Mouse (Mus musculus) lung, embryonic 14.5 days (tissue): Measurements from ENCODE around the gene Tjp1. TPM values are rescaled to one million over a fixed set of nuclear protein-coding genes. Genes with fewer than 3 reads are reported as not detected.

ENCODE experiments used
- ATAC-seq: fragments of 200-750 bp; cut with Nextera tagmentation; 2 replicates; pipeline ENCODE4 v1.8.0; 2017; ENCODE audit warnings: mild to moderate bottlenecking, moderate TSS enrichment, moderate library complexity; ENCODE audit not compliant: insufficient read depth
- DNase-seq: peaks from one replicate; pipeline ENCODE4 v3.0.0-alpha.2; 2015
- H3K27ac ChIP-seq: fragments of 300-500 bp; sonication (generic); 2 replicates; pipeline ENCODE4 v1.5.1; 2014; ENCODE audit warnings: low read depth, mild to moderate bottlenecking, moderate library complexity
- H3K27me3 ChIP-seq: fragments of 300-500 bp; sonication (generic); 2 replicates; pipeline ENCODE4 v1.6.1; 2014; ENCODE audit warnings: low read length, control low read depth; ENCODE audit not compliant: insufficient read depth
- H3K36me3 ChIP-seq: fragments of 300-500 bp; sonication (generic); 2 replicates; pipeline ENCODE4 v1.6.1; 2014; ENCODE audit warnings: control low read depth; ENCODE audit not compliant: insufficient read depth
- H3K4me1 ChIP-seq: fragments of 300-500 bp; sonication (generic); 2 replicates; pipeline ENCODE4 v1.6.1; 2014; ENCODE audit warnings: antibody characterized with exemption, control low read depth; ENCODE audit not compliant: insufficient read depth
- H3K4me2 ChIP-seq: fragments of 300-500 bp; sonication (generic); 2 replicates; pipeline ENCODE4 v1.6.1; 2014; ENCODE audit warnings: mild to moderate bottlenecking
- H3K4me3 ChIP-seq: fragments of 300-500 bp; sonication (generic); 2 replicates; pipeline ENCODE4 v1.5.1; 2014; ENCODE audit warnings: low read depth, low read length
- H3K9ac ChIP-seq: fragments of 300-500 bp; sonication (generic); 2 replicates; pipeline ENCODE4 v1.6.1; 2014
- H3K9me3 ChIP-seq: fragments of 300-500 bp; sonication (generic); 2 replicates; pipeline ENCODE4 v1.6.1; 2016; ENCODE audit warnings: low read depth, low read length, control low read depth
- CTCF ChIP-seq: IDR thresholded peaks from 2 replicates; pipeline ENCODE4 v1.5.1; 2016; ENCODE audit warnings: antibody characterized with exemption, low read depth
- WGBS: fragments of 180-500 bp; shearing (Covaris S2); extraction: QIAGEN DNeasy Blood & Tissue Kit; methylation state at CpG from one replicate; pipeline ENCODE4 v1.1.7; 2014; 5-methylcytosine and 5-hydroxymethylcytosine counted together
- polyA plus RNA-seq: library from polyadenylated mRNA; unstranded; fragments of >200 nt; fragmentation: Nextera tagmentation; extraction: Ambion mirVana; gene quantifications from 2 replicates; pipeline ENCODE4 v1.2.1, GENCODE M21; 2014

Gene Tjp1
- polyA plus RNA-seq, 1 experiment from 2014 or later: 32.2 TPM

- Histone ChIP-seq H3K9ac (no peak overlapping the region), H3K36me3 (no peaks in the 10 kb centered on the region), H3K27ac (no peak overlapping the region), H3K27me3 (no peaks in the 10 kb centered on the region), H3K4me1 (no peaks in the 10 kb centered on the region), H3K4me3 (no peak overlapping the region), H3K4me2 (no peak overlapping the region), H3K9me3 (no peaks in the 10 kb centered on the region)
- DNase-seq: no peak
- 72% methylated on average over 3 of the region's 3 CpGs for WGBS
- TF ChIP-seq CTCF: no peak
- ATAC-seq: no peak
Observed at GRCm38 (mm10) chr7:65436921-65437320, 90.7 kb downstream of the Tjp1 start.

- H3K9ac ChIP-seq: no peak overlapping the region
- ATAC-seq (no peak; the same call in 1 of the 2 replicates), DNase-seq (peak; percentile 21)
- no peaks in the 10 kb centered on the region for H3K36me3 ChIP-seq
- no peaks in the 10 kb centered on the region for H3K9me3 ChIP-seq
- 35% methylated on average over 9 of the region's 9 CpGs for WGBS
- no peaks in the 10 kb centered on the region for H3K27me3 ChIP-seq
- peak overlapping the region; percentile 85 for H3K27ac ChIP-seq
- TF ChIP-seq CTCF: no peak
- no peak overlapping the region for H3K4me3 ChIP-seq
- H3K4me2 ChIP-seq: no peak overlapping the region; the same call in 1 of the 2 replicates
- H3K4me1 ChIP-seq: no peaks in the 10 kb centered on the region
Observed at GRCm38 (mm10) chr7:65431018-65431695, 96.4 kb downstream of the Tjp1 start.

GRCm38 (mm10) chr7:65430401-65430800 lies 97.2 kb downstream of the Tjp1 start:
- Histone ChIP-seq H3K9me3 (no peaks in the 10 kb centered on the region), H3K27ac (peak overlapping the region; percentile 85), H3K4me2 (no peak overlapping the region), H3K4me1 (no peaks in the 10 kb centered on the region), H3K36me3 (no peaks in the 10 kb centered on the region), H3K27me3 (no peaks in the 10 kb centered on the region), H3K9ac (no peak overlapping the region), H3K4me3 (no peak overlapping the region)
- peak; percentile 71 for ATAC-seq
- no peak for TF ChIP-seq CTCF
- 24% methylated on average over 8 of the region's 8 CpGs for WGBS
- DNase-seq: peak; percentile 72

GRCm38 (mm10) chr7:65424519-65424918 lies 103.1 kb downstream of the Tjp1 start:
- Histone ChIP-seq H3K27me3 (no peaks in the 10 kb centered on the region), H3K4me2 (no peak overlapping the region), H3K9ac (no peak overlapping the region), H3K4me3 (no peak overlapping the region), H3K27ac (no peak overlapping the region), H3K4me1 (0 out of 2 replicates have a peak, but pooled peaks cover 6% of the 10 kb centered on the region), H3K36me3 (no peaks in the 10 kb centered on the region), H3K9me3 (no peaks in the 10 kb centered on the region)
- TF ChIP-seq CTCF: no peak
- peak; percentile 60 for DNase-seq
- WGBS: 54% methylated on average over 8 of the region's 8 CpGs
- peak; percentile 47; the same call in 1 of the 2 replicates for ATAC-seq

GRCm38 (mm10) chr7:65422456-65422855 lies 105.1 kb downstream of the Tjp1 start:
- Histone ChIP-seq H3K4me2 (no peak overlapping the region), H3K27me3 (no peaks in the 10 kb centered on the region), H3K4me1 (peaks cover 12% of the 10 kb centered on the region; the same call in 1 of the 2 replicates), H3K4me3 (no peak overlapping the region), H3K9ac (no peak overlapping the region), H3K36me3 (no peaks in the 10 kb centered on the region), H3K27ac (peak overlapping the region; percentile 2; the same call in 1 of the 2 replicates), H3K9me3 (no peaks in the 10 kb centered on the region)
- no peak for DNase-seq
- no peak for TF ChIP-seq CTCF
- ATAC-seq: no peak
- 68% methylated on average over 1 of the region's 1 CpGs for WGBS

GRCm38 (mm10) chr7:65421451-65421850 lies 106.1 kb downstream of the Tjp1 start:
- WGBS: 36% methylated on average over 10 of the region's 10 CpGs
- Histone ChIP-seq H3K4me1 (peaks cover 15% of the 10 kb centered on the region; the same call in 1 of the 2 replicates), H3K36me3 (no peaks in the 10 kb centered on the region), H3K4me2 (no peak overlapping the region), H3K27ac (no peak overlapping the region), H3K9ac (no peak overlapping the region), H3K4me3 (no peak overlapping the region), H3K27me3 (no peaks in the 10 kb centered on the region), H3K9me3 (no peaks in the 10 kb centered on the region)
- TF ChIP-seq CTCF: no peak
- ATAC-seq (peak; percentile 74), DNase-seq (peak; percentile 69)

GRCm38 (mm10) chr7:65419926-65420325 lies 107.7 kb downstream of the Tjp1 start:
- DNase-seq (no peak), ATAC-seq (no peak)
- no peaks in the 10 kb centered on the region for H3K9me3 ChIP-seq
- 70% methylated on average over 1 of the region's 1 CpGs for WGBS
- no peaks in the 10 kb centered on the region for H3K36me3 ChIP-seq
- no peak overlapping the region for H3K4me3 ChIP-seq
- no peaks in the 10 kb centered on the region for H3K27me3 ChIP-seq
- H3K4me1 ChIP-seq: peaks cover 21% of the 10 kb centered on the region; the same call in 1 of the 2 replicates
- peak overlapping the region; percentile 2; the same call in 1 of the 2 replicates for H3K27ac ChIP-seq
- H3K9ac ChIP-seq: no peak overlapping the region
- H3K4me2 ChIP-seq: no peak overlapping the region
- TF ChIP-seq CTCF: no peak
